ENCODE assay signal across 15 mouse cellular contexts in genomic region chr8:100144124-100144680, GRCm38 (mm10).
DNase-seq lines count a peak whose midpoint lies in the region; ATAC-seq lines count a peak whose summit lies in the region.
"Had no signal": no experiment of that assay in that cellular context is flagged by ENCODE, and none has a peak within 500 bp of the region (broad histone marks: within the 10 kb centered on the region; RNA-seq: fewer than 3 reads in every experiment).

No protein-coding gene starts in this region.

- H3K4me3 ChIP-seq in forebrain, embryonic 14.5 days (ENCODE audit: low read depth, low read length): no peak overlapping the region
- no peak overlapping the region for H3K4me3 ChIP-seq in forebrain, embryonic 12.5 days (replicated peaks)
- H3K4me3 ChIP-seq in forebrain, embryonic 16.5 days (replicated peaks; ENCODE audit: low read length): no peak overlapping the region
- H3K4me3 ChIP-seq in forebrain, embryonic 10.5 days: no peak overlapping the region
- H3K4me3 ChIP-seq: embryonic facial prominence, embryonic 10.5 days; embryonic facial prominence, embryonic 12.5 days had no signal

- ATAC-seq in forebrain, embryonic 14.5 days: 0 out of 2 replicates have a peak, but pooled peaks have one; percentile 46
- no peak for ATAC-seq in forebrain, embryonic 12.5 days (ENCODE audit: low FRiP score)
- 0 out of 2 replicates have a peak, but pooled peaks have one; percentile 55 for ATAC-seq in forebrain, embryonic 16.5 days

- 0 out of 2 replicates have a peak, but pooled peaks cover 3% of the 10 kb centered on the region for H3K4me1 ChIP-seq in forebrain, embryonic 14.5 days (ENCODE audit: control insufficient read depth, insufficient read depth, low read length)
- no peaks in the 10 kb centered on the region for H3K4me1 ChIP-seq in forebrain, embryonic 12.5 days
- H3K4me1 ChIP-seq in forebrain, embryonic 16.5 days (replicated peaks; ENCODE audit: control insufficient read depth, insufficient read depth, low read length): peaks cover 3% of the 10 kb centered on the region
- no peaks in the 10 kb centered on the region for H3K4me1 ChIP-seq in forebrain, embryonic 10.5 days
- H3K4me1 ChIP-seq: embryonic facial prominence, embryonic 10.5 days; embryonic facial prominence, embryonic 12.5 days had no signal

- 0 out of 2 replicates have a peak, but pooled peaks cover 2% of the 10 kb centered on the region for H3K9me3 ChIP-seq in forebrain, embryonic 14.5 days (replicated peaks; ENCODE audit: control insufficient read depth, low read length)
- H3K9me3 ChIP-seq in forebrain, embryonic 12.5 days: no peaks in the 10 kb centered on the region
- H3K9me3 ChIP-seq in forebrain, embryonic 16.5 days (ENCODE audit: control insufficient read depth, low read length): no peaks in the 10 kb centered on the region
- no peaks in the 10 kb centered on the region for H3K9me3 ChIP-seq in forebrain, embryonic 10.5 days
- H3K9me3 ChIP-seq: embryonic facial prominence, embryonic 10.5 days; embryonic facial prominence, embryonic 12.5 days had no signal

- H3K9ac ChIP-seq in forebrain, embryonic 14.5 days (ENCODE audit: low read length): no peak overlapping the region
- H3K9ac ChIP-seq in forebrain, embryonic 12.5 days: no peak overlapping the region
- no peak overlapping the region for H3K9ac ChIP-seq in forebrain, embryonic 16.5 days (replicated peaks; ENCODE audit: low read depth, low read length)
- H3K9ac ChIP-seq: embryonic facial prominence, embryonic 12.5 days had no signal

- H3K27ac ChIP-seq in forebrain, embryonic 14.5 days (ENCODE audit: low read depth, low read length): no peak overlapping the region
- no peak overlapping the region for H3K27ac ChIP-seq in forebrain, embryonic 12.5 days
- H3K27ac ChIP-seq in forebrain, embryonic 16.5 days (ENCODE audit: low read length): no peak overlapping the region
- no peak overlapping the region for H3K27ac ChIP-seq in forebrain, embryonic 10.5 days
- H3K27ac ChIP-seq: embryonic facial prominence, embryonic 10.5 days; embryonic facial prominence, embryonic 12.5 days had no signal

- DNase-seq in forebrain, embryonic 14.5 days (ENCODE audit: low spot score): peak; percentile 53
- DNase-seq in forebrain, embryonic 10.5 days (ENCODE audit: extremely low spot score, low spot score): no peak
- DNase-seq in kidney, adult 8-10 months: no peak
- DNase-seq: adrenal gland, adult 2 months; adrenal gland, postnatal 10 days; adrenal gland, postnatal 25 days; cerebellum, adult 11-12 months; cerebellum, adult 2 months; cerebellum, adult 9-10 months; cerebellum, postnatal 10 days; cerebellum, postnatal 25 days had no signal

- H3K27me3 ChIP-seq in forebrain, embryonic 14.5 days (replicated peaks; ENCODE audit: control insufficient read depth, insufficient read depth, low read length): no peaks in the 10 kb centered on the region
- no peaks in the 10 kb centered on the region for H3K27me3 ChIP-seq in forebrain, embryonic 12.5 days
- no peaks in the 10 kb centered on the region for H3K27me3 ChIP-seq in forebrain, embryonic 16.5 days (replicated peaks; ENCODE audit: control insufficient read depth, insufficient read depth, low read length)
- no peaks in the 10 kb centered on the region for H3K27me3 ChIP-seq in forebrain, embryonic 10.5 days (ENCODE audit: poor library complexity, severe bottlenecking)
- H3K27me3 ChIP-seq: embryonic facial prominence, embryonic 12.5 days had no signal

- no peaks in the 10 kb centered on the region for H3K36me3 ChIP-seq in forebrain, embryonic 14.5 days (ENCODE audit: control insufficient read depth, insufficient read depth, low read length)
- no peaks in the 10 kb centered on the region for H3K36me3 ChIP-seq in forebrain, embryonic 12.5 days (replicated peaks)
- H3K36me3 ChIP-seq in forebrain, embryonic 16.5 days (ENCODE audit: control insufficient read depth, insufficient read depth): no peaks in the 10 kb centered on the region
- H3K36me3 ChIP-seq in forebrain, embryonic 10.5 days (replicated peaks): no peaks in the 10 kb centered on the region
- H3K36me3 ChIP-seq: embryonic facial prominence, embryonic 10.5 days; embryonic facial prominence, embryonic 12.5 days had no signal

- H3K4me2 ChIP-seq in forebrain, embryonic 14.5 days (ENCODE audit: low read length): no peak overlapping the region
- no peak overlapping the region for H3K4me2 ChIP-seq in forebrain, embryonic 12.5 days
- H3K4me2 ChIP-seq in forebrain, embryonic 16.5 days (ENCODE audit: low read length): no peak overlapping the region
- H3K4me2 ChIP-seq: embryonic facial prominence, embryonic 12.5 days had no signal

- WGBS in forebrain, embryonic 14.5 days: 42% methylated on average over 5 of the region's 5 CpGs
- 70% methylated on average over 5 of the region's 5 CpGs for WGBS in forebrain, embryonic 12.5 days
- 32% methylated on average over 5 of the region's 5 CpGs for WGBS in forebrain, embryonic 16.5 days
- whole genome bisulfite sequencing in forebrain, embryonic 10.5 days: 86% methylated on average over 5 of the region's 5 CpGs
